Mouse (Mus musculus) liver, adult 2 months (tissue): Measurements from ENCODE around the gene Htra3.

Experiments
- CTCF ChIP-seq: fragments of 200-500 bp; IDR thresholded peaks from 2 replicates; pipeline ENCODE4 v1.5.1; 2011; ENCODE audit warnings: low read depth, low read length, control low read depth
- POLR2A ChIP-seq: fragments of 200-500 bp; IDR thresholded peaks from 2 replicates; pipeline ENCODE4 v1.6.1; 2011; ENCODE audit warnings: low read length, control low read depth; ENCODE audit not compliant: insufficient read depth; ENCODE audit errors: extremely low read depth

GRCm38 (mm10) chr5:35630706-35631105 lies 48.9 kb downstream of the Htra3 start:
- TF ChIP-seq CTCF (no peak), POLR2A (no peak)
